Mouse (Mus musculus) heart, adult 2 months (tissue): ENCODE measurements around the gene Nell2. TPM values are rescaled to one million over a fixed set of nuclear protein-coding genes. Genes with fewer than 3 reads are reported as not detected.
"Not testable (repeated sequence)": the region's sequence is repeated elsewhere in the genome, so short reads cannot be mapped to it uniquely, and the experiment has no call there.

Experiments
- DNase-seq, 2 experiments: peaks; one replicate each; pipeline ENCODE4 v3.0.0; 2021
- H3K27ac ChIP-seq: fragments of 200-600 bp; 2 replicates; pipeline ENCODE4 v1.8.1; 2022
- H3K27me3 ChIP-seq: fragments of 200-500 bp; 2 replicates; pipeline ENCODE4 v1.6.1; 2012; ENCODE audit warnings: mild to moderate bottlenecking, low read length, inconsistent platforms, mixed read lengths; ENCODE audit not compliant: control insufficient read depth, insufficient read depth
- H3K36me3 ChIP-seq: fragments of 200-500 bp; 2 replicates; pipeline ENCODE4 v1.6.1; 2012; ENCODE audit warnings: low read length, inconsistent platforms; ENCODE audit not compliant: control insufficient read depth, insufficient read depth
- H3K4me1 ChIP-seq: fragments of 200-500 bp; 2 replicates; pipeline ENCODE4 v1.6.1; 2011; ENCODE audit warnings: low read length; ENCODE audit not compliant: control insufficient read depth, insufficient read depth
- H3K4me3 ChIP-seq: fragments of 200-600 bp; 2 replicates; pipeline ENCODE4 v1.8.1; 2022
- H3K79me2 ChIP-seq: fragments of 200-500 bp; replicated peaks from 2 replicates; pipeline ENCODE4 v1.6.1; 2012; ENCODE audit warnings: mild to moderate bottlenecking, inconsistent platforms, low read length, moderate library complexity, mixed read lengths; ENCODE audit not compliant: control insufficient read depth, insufficient read depth
- H3K9ac ChIP-seq: fragments of 200-500 bp; 2 replicates; pipeline ENCODE4 v1.6.1; 2012; ENCODE audit warnings: low read depth, mild to moderate bottlenecking, control low read depth, inconsistent platforms, low read length, mixed read lengths
- CTCF ChIP-seq: fragments of 200-600 bp; IDR thresholded peaks from 2 replicates; pipeline ENCODE4 v1.8.1; 2022; ENCODE audit warnings: antibody characterized with exemption, mild to moderate bottlenecking, moderate library complexity
- EP300 ChIP-seq: fragments of 200-500 bp; IDR thresholded peaks from 2 replicates; pipeline ENCODE4 v1.6.1; 2011; ENCODE audit warnings: low read depth, low read length, control low read depth; ENCODE audit not compliant: insufficient read depth
- POLR2A ChIP-seq: fragments of 200-500 bp; IDR thresholded peaks from 2 replicates; pipeline ENCODE4 v1.6.1; 2011; ENCODE audit warnings: mild to moderate bottlenecking, low read depth, low read length, control low read depth; ENCODE audit not compliant: insufficient read depth
- WGBS: fragments of 180-500 bp; shearing (Covaris S2); methylation state at CpG from one replicate; pipeline ENCODE4 v1.1.7; 2018; 5-methylcytosine and 5-hydroxymethylcytosine counted together
- intact Hi-C: fragments of 180-260 bp; cut with DNase I; formaldehyde crosslinking; loops from one replicate; pipeline ENCODE4 v1.15.1; 2025
- polyA plus RNA-seq: library from polyadenylated mRNA; depleted of rRNA; stranded (reverse); fragments of >200 nt; gene quantifications from 2 replicates; pipeline ENCODE4 v1.2.3, GENCODE M21; 2012
- total RNA-seq, 2 experiments: library from RNA; stranded (reverse); gene quantifications; 2 replicates each; pipeline ENCODE4 v1.2.3; 2021

Gene Nell2
- total and polyA plus RNA-seq, 3 experiments: 0.06 to 0.08 TPM; not detected in 1

GRCm38 (mm10) chr15:95259671-95260450 is 268.5 kb downstream of the Nell2 start:
- intact Hi-C loops: no loop called here
- no peak for DNase-seq
- no peak overlapping the region for H3K9ac ChIP-seq
- TF ChIP-seq CTCF: no peak
- TF ChIP-seq POLR2A: no peak
- no peak for TF ChIP-seq EP300
- no peaks in the 10 kb centered on the region for H3K79me2 ChIP-seq
- WGBS: 72% methylated on average over 2 of the region's 2 CpGs
- H3K27ac ChIP-seq: no peak overlapping the region
- no peaks in the 10 kb centered on the region for H3K36me3 ChIP-seq
- no peaks in the 10 kb centered on the region for H3K4me1 ChIP-seq
- no peaks in the 10 kb centered on the region for H3K27me3 ChIP-seq
- H3K4me3 ChIP-seq: no peak overlapping the region

- 60% methylated on average over 9 of the region's 9 CpGs for WGBS
- intact Hi-C loops: no loop called here
- TF ChIP-seq POLR2A (no peak), EP300 (no peak)
These were observed 271.2 kb downstream of the Nell2 start for GRCm38 (mm10) chr15:95257131-95257530.

GRCm38 (mm10) chr15:95245516-95245915 is 282.8 kb downstream of the Nell2 start:
- Histone ChIP-seq H3K9ac (no peak overlapping the region), H3K4me3 (no peak overlapping the region), H3K27me3 (no peaks in the 10 kb centered on the region), H3K79me2 (no peaks in the 10 kb centered on the region), H3K27ac (no peak overlapping the region), H3K36me3 (no peaks in the 10 kb centered on the region), H3K4me1 (no peaks in the 10 kb centered on the region)
- 88% methylated on average over 11 of the region's 11 CpGs for WGBS
- intact Hi-C loops: no loop called here
- no peak for TF ChIP-seq EP300
- no peak for TF ChIP-seq CTCF
- TF ChIP-seq POLR2A: no peak
- no peak for DNase-seq

More at GRCm38 (mm10) chr15:95257131-95257530, 271.2 kb downstream of the Nell2 start:
- no peaks in the 10 kb centered on the region for H3K4me1 ChIP-seq
- no peaks in the 10 kb centered on the region for H3K79me2 ChIP-seq
- no peak overlapping the region for H3K27ac ChIP-seq
- H3K36me3 ChIP-seq: no peaks in the 10 kb centered on the region
- no peak overlapping the region for H3K9ac ChIP-seq
- H3K27me3 ChIP-seq: no peaks in the 10 kb centered on the region
- DNase-seq: no peak
- no peak overlapping the region for H3K4me3 ChIP-seq

GRCm38 (mm10) chr15:95243876-95244275 is 284.5 kb downstream of the Nell2 start:
- Histone ChIP-seq H3K79me2 (no peaks in the 10 kb centered on the region), H3K27ac (no peak overlapping the region), H3K4me1 (no peaks in the 10 kb centered on the region), H3K27me3 (no peaks in the 10 kb centered on the region), H3K4me3 (no peak overlapping the region), H3K9ac (no peak overlapping the region), H3K36me3 (no peaks in the 10 kb centered on the region)
- intact Hi-C loops: no loop called here
- 70% methylated on average over 8 of the region's 8 CpGs for WGBS
- TF ChIP-seq EP300 (no peak), CTCF (no peak), POLR2A (no peak)
- no peak for DNase-seq

GRCm38 (mm10) chr15:95241161-95241560 is 287.2 kb downstream of the Nell2 start:
- intact Hi-C loops: no loop called here
- Histone ChIP-seq H3K9ac (no peak overlapping the region), H3K4me1 (no peaks in the 10 kb centered on the region), H3K27ac (no peak overlapping the region), H3K4me3 (no peak overlapping the region), H3K27me3 (no peaks in the 10 kb centered on the region), H3K36me3 (no peaks in the 10 kb centered on the region), H3K79me2 (no peaks in the 10 kb centered on the region)
- 86% methylated on average over 3 of the region's 3 CpGs for WGBS
- TF ChIP-seq POLR2A: no peak
- no peak for TF ChIP-seq CTCF
- TF ChIP-seq EP300: no peak
- no peak for DNase-seq

GRCm38 (mm10) chr15:95237021-95237420 is 291.3 kb downstream of the Nell2 start:
- 76% methylated on average over 2 of the region's 2 CpGs for WGBS
- H3K27ac ChIP-seq, H3K9ac ChIP-seq, H3K4me3 ChIP-seq, H3K27me3 ChIP-seq, H3K36me3 ChIP-seq, H3K79me2 ChIP-seq, H3K4me1 ChIP-seq, DNase-seq, intact Hi-C loops: not testable (repeated sequence)
